Mouse (Mus musculus) heart, postnatal 0 days (tissue): ENCODE data around the gene Pcbp2. TPM values are rescaled to one million over a fixed set of nuclear protein-coding genes. Genes with fewer than 3 reads are reported as not detected.

ENCODE experiments used
- ATAC-seq: fragments of 200-750 bp; cut with Nextera tagmentation; 2 replicates; pipeline ENCODE4 v1.8.0; 2017; ENCODE audit warnings: low read depth, moderate number of reproducible peaks, moderate library complexity; ENCODE audit not compliant: insufficient read depth
- DNase-seq: peaks from one replicate; pipeline ENCODE4 v3.0.0-alpha.2; 2016; ENCODE audit warnings: low spot score
- H3K27ac ChIP-seq: fragments of 300-500 bp; sonication (generic); 2 replicates; pipeline ENCODE4 v1.5.1; 2014; ENCODE audit warnings: low read depth, mild to moderate bottlenecking
- H3K27me3 ChIP-seq: fragments of 300-500 bp; sonication (generic); 2 replicates; pipeline ENCODE4 v1.6.1; 2014; ENCODE audit warnings: low read length, mixed read lengths; ENCODE audit not compliant: control insufficient read depth, insufficient read depth
- H3K36me3 ChIP-seq: fragments of 300-500 bp; sonication (generic); replicated peaks from 2 replicates; pipeline ENCODE4 v1.6.1; 2014; ENCODE audit warnings: low read length, mixed read lengths; ENCODE audit not compliant: control insufficient read depth, insufficient read depth
- H3K4me1 ChIP-seq: fragments of 300-500 bp; sonication (generic); 2 replicates; pipeline ENCODE4 v1.6.1; 2014; ENCODE audit warnings: antibody characterized with exemption; ENCODE audit not compliant: control insufficient read depth, insufficient read depth
- H3K4me2 ChIP-seq: fragments of 300-500 bp; sonication (generic); 2 replicates; pipeline ENCODE4 v1.6.1; 2014; ENCODE audit warnings: low read depth, mild to moderate bottlenecking, low read length, moderate library complexity
- H3K4me3 ChIP-seq: fragments of 300-500 bp; sonication (generic); 2 replicates; pipeline ENCODE4 v1.5.1; 2014; ENCODE audit warnings: low read depth, low read length
- H3K9ac ChIP-seq: fragments of 300-500 bp; sonication (generic); replicated peaks from 2 replicates; pipeline ENCODE4 v1.6.1; 2014; ENCODE audit warnings: low read depth, low read length, mixed read lengths
- H3K9me3 ChIP-seq: fragments of 300-500 bp; sonication (generic); replicated peaks from 2 replicates; pipeline ENCODE4 v1.6.1; 2016; ENCODE audit warnings: low read length; ENCODE audit not compliant: control insufficient read depth
- CTCF ChIP-seq: IDR thresholded peaks from 2 replicates; pipeline ENCODE4 v1.5.1; 2016; ENCODE audit warnings: antibody characterized with exemption, control low read depth, low read depth
- EP300 ChIP-seq: IDR thresholded peaks from 2 replicates; pipeline ENCODE4 v1.6.1; 2016; ENCODE audit warnings: antibody characterized with exemption, low read depth
- WGBS: fragments of 180-500 bp; shearing (Covaris S2); extraction: QIAGEN DNeasy Blood & Tissue Kit; methylation state at CpG from one replicate; pipeline ENCODE4 v1.1.7; 2014; 5-methylcytosine and 5-hydroxymethylcytosine counted together
- polyA plus RNA-seq: library from polyadenylated mRNA; unstranded; fragments of >200 nt; fragmentation: Nextera tagmentation; extraction: Ambion mirVana; gene quantifications from 2 replicates; pipeline ENCODE4 v1.2.1, GENCODE M21; 2015
- total RNA-seq: library from RNA; depleted of rRNA; stranded (reverse); fragments of >200 nt; gene quantifications from 2 replicates; pipeline ENCODE4 v1.2.3, GENCODE M21; 2014; ENCODE audit warnings: low replicate concordance

The Pcbp2 gene
- total and polyA plus RNA-seq, 2 experiments from 2014 or later: 118 to 221 TPM

DNA sequence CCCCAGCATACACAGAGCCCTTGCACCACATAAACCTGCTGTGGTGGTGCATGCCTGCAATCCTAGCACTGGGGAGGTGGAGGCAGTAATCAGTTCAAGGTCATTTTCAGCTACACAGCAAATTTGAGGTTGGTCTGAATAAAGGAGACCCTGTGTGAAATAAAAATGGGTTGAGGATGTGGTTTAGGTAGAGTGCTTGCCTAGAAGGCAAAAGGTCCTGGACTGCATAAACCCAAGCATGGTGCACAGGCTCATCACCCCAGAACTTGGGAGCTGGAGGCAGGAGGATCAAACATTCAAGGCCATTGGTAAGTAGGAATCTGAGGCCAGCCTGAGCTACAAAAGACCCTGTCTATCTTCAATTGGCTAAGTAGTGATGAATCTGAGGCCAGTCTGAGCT lies 37.2 kb downstream of the Pcbp2 start:
- no peak for ATAC-seq
- H3K4me2 ChIP-seq: no peak overlapping the region
- no peak overlapping the region for H3K9ac ChIP-seq

GRCm38 (mm10) chr15:102508336-102508735 lies 38.0 kb downstream of the Pcbp2 start:
- WGBS: 83% methylated on average over 3 of the region's 3 CpGs
- ATAC-seq (no peak), DNase-seq (no peak)
- no peak overlapping the region for H3K9ac ChIP-seq
- H3K9me3 ChIP-seq: no peaks in the 10 kb centered on the region
- peaks cover 10% of the 10 kb centered on the region; the same call in 1 of the 2 replicates for H3K4me1 ChIP-seq
- no peaks in the 10 kb centered on the region for H3K27me3 ChIP-seq
- H3K27ac ChIP-seq: no peak overlapping the region
- peaks cover 13% of the 10 kb centered on the region for H3K36me3 ChIP-seq
- TF ChIP-seq EP300 (no peak), CTCF (no peak)
- H3K4me3 ChIP-seq: no peak overlapping the region
- H3K4me2 ChIP-seq: no peak overlapping the region

More for the DNA sequence above, 37.2 kb downstream of the Pcbp2 start:
- H3K27ac ChIP-seq: no peak overlapping the region
- TF ChIP-seq EP300: no peak
- TF ChIP-seq CTCF: no peak
- no peaks in the 10 kb centered on the region for H3K9me3 ChIP-seq
- peaks cover 21% of the 10 kb centered on the region for H3K36me3 ChIP-seq
- no peaks in the 10 kb centered on the region for H3K27me3 ChIP-seq
- no peak for DNase-seq
- no peak overlapping the region for H3K4me3 ChIP-seq
- H3K4me1 ChIP-seq: peaks cover 10% of the 10 kb centered on the region; the same call in 1 of the 2 replicates

GRCm38 (mm10) chr15:102510110-102510509 lies 39.8 kb downstream of the Pcbp2 start:
- no peaks in the 10 kb centered on the region for H3K9me3 ChIP-seq
- H3K4me2 ChIP-seq: peak overlapping the region; percentile 97
- TF ChIP-seq CTCF (no peak), EP300 (no peak)
- ATAC-seq (peak; percentile 52), DNase-seq (no peak)
- H3K4me1 ChIP-seq: peaks cover 10% of the 10 kb centered on the region; the same call in 1 of the 2 replicates
- 7% methylated on average over 9 of the region's 9 CpGs for WGBS
- H3K27ac ChIP-seq: peak overlapping the region; percentile 54
- H3K9ac ChIP-seq: peak overlapping the region; percentile 62
- no peaks in the 10 kb centered on the region for H3K27me3 ChIP-seq
- peak overlapping the region; percentile 71 for H3K4me3 ChIP-seq
- no peaks in the 10 kb centered on the region for H3K36me3 ChIP-seq

DNA sequence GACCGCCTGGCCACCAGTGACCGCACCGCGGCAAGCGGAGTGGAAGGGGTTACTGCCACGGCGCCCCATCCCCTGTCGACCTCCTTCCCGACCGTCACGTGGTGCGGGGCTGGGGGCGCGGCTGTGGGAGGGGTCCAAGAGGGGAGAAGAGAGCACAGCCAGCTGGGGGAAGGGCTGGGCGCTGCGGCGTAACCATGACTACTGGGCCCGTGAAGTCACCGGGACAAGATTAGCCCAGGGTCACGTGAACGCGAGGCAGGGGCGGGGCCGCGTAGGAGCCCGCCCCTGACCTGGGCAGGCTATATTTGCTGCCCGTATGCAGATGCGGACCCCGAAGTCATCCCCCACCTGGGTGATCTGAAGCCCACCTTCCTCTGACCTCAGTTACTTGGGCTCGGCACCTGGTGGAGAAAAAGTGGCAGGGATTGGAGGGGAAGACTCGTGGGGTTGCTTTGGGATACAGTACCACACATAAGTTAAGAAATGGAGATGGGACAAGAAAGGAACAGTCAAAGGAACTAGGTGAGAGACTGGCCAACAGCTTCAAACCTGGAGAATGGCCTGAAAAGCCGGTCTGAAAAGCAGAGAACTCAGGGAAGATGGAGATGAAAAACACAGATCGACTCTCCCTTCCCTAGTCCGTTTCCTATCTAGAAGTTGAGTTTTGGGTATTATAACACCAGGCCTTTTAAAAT lies 40.4 kb downstream of the Pcbp2 start:
- Histone ChIP-seq H3K9me3 (no peaks in the 10 kb centered on the region), H3K4me1 (peaks cover 13% of the 10 kb centered on the region), H3K27ac (peak overlapping the region; percentile 54), H3K27me3 (no peaks in the 10 kb centered on the region), H3K4me3 (peak overlapping the region; percentile 71), H3K9ac (peak overlapping the region; percentile 62), H3K4me2 (peak overlapping the region; percentile 97), H3K36me3 (no peaks in the 10 kb centered on the region)
- peak; percentile 95 for ATAC-seq
- peak; percentile 82 for DNase-seq
- TF ChIP-seq EP300 (0 out of 2 replicates have a peak, but pooled peaks have one; percentile 40), CTCF (no peak)
- WGBS: 3% methylated on average over 32 of the region's 34 CpGs

- Histone ChIP-seq H3K9ac (no peak overlapping the region), H3K4me1 (peaks cover 13% of the 10 kb centered on the region), H3K4me3 (no peak overlapping the region), H3K36me3 (no peaks in the 10 kb centered on the region), H3K27me3 (no peaks in the 10 kb centered on the region), H3K9me3 (no peaks in the 10 kb centered on the region), H3K27ac (no peak overlapping the region), H3K4me2 (peak overlapping the region; percentile 97; the same call in 1 of the 2 replicates)
- TF ChIP-seq CTCF (no peak), EP300 (no peak)
- WGBS: 27% methylated on average over 6 of the region's 6 CpGs
- DNase-seq (no peak), ATAC-seq (no peak)
These were observed 41.0 kb downstream of the Pcbp2 start for GRCm38 (mm10) chr15:102511285-102511833.

GRCm38 (mm10) chr15:102512010-102512409 lies 41.7 kb downstream of the Pcbp2 start:
- no peak overlapping the region for H3K4me2 ChIP-seq
- WGBS: 56% methylated on average over 5 of the region's 5 CpGs
- H3K27ac ChIP-seq: no peak overlapping the region
- ATAC-seq (no peak), DNase-seq (no peak)
- H3K27me3 ChIP-seq: no peaks in the 10 kb centered on the region
- TF ChIP-seq EP300 (no peak), CTCF (no peak)
- H3K36me3 ChIP-seq: no peaks in the 10 kb centered on the region
- no peak overlapping the region for H3K9ac ChIP-seq
- peaks cover 13% of the 10 kb centered on the region for H3K4me1 ChIP-seq
- no peaks in the 10 kb centered on the region for H3K9me3 ChIP-seq
- no peak overlapping the region for H3K4me3 ChIP-seq
